Mouse (Mus musculus): ENCODE data around the gene Cd72.

Gene Cd72

DNA sequence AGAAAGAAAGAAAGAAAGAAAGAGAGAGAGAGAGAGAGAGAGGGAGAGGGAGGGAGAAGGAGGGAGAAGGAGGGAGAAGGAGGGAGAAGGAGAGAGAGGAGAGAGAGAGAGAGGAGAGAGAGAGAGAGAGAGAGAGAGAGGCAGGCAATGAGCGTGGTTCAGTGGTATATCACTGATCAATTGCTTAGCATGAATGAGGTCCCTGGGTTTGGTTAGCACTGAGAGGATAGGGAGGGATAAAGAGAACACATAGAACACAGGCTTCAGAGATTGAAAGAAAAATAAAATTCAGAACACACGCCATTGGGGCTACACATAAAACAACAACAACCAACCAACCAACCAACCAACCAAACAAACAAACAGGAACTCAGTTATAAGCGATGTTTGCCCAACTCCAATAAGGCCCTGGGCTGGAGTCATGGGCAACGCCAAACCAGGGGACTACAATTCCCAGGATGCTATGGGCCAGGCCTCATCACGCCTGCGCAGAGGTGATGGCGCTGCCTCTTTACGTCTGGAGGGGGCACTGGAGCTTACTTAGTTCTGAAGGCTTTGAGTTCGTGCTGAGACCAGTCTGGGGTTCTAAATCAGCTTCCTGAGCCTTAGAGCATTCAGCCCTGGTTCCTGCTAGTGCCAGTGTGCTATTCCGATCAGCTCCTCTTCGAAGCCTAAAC is 23.6 kb upstream of the Cd72 start:
- DNase-seq, result peak; percentile 94

DNA sequence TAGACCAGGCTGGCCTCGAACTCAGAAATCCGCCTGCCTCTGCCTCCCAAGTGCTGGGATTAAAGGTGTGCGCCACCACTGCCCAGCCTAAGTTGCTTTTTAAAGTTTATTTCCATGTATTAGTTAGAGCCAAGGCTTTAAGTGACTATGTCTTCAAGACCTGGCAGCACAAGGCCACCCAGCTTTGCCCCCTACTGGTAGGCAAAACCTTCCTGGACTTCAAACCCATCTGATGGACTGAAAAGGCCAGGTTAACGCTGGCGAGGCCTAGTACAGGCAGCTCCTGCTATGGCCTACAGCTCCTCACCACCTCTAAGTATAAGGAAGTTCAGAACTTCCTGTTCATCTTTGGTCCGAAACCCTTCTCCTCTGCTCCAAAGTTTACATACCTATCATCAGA is 22.2 kb upstream of the Cd72 start:
- DNase-seq, result no peak

DNA sequence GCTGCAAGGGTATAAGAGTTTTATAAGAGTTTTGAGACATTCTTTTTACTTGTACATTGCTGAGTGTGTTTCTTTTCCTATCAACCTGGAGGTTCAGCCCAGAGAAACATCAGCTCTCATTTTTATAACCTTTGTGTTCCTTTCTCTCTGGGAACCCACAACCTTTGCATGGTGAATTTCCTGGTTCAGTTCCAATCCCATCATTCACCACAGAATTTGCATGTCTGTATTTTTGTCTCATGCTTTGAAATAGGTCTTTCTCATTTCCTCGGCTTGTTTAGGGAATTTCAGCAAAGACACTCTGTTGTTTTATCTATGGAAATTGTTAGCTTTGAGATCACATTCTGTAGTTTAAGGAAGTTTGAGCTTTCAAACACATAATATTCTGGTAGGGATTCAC is 19.2 kb upstream of the Cd72 start:
- DNase-seq, result no peak

GRCm38 (mm10) chr4:43470301-43470700 is 15.9 kb upstream of the Cd72 start:
- no peak for DNase-seq

DNA sequence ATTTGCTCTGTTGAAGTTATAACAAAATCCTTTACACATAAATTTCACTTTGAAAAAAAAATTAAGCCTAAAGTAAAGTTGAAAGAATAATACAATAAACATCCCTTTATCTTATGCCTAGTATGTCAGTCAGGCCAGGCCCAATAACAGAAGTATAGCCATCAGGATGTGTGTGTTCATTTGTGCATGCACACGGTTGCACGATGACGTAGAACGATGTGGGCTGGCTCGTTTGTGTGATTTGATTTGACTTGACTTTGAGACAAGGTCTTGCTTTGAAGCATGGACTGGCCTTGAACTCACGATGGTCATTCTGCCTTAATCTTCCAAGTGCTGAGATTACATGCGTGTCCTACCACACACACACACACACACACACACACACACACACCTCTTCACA is 12.4 kb upstream of the Cd72 start:
- DNase-seq, result no peak

DNA sequence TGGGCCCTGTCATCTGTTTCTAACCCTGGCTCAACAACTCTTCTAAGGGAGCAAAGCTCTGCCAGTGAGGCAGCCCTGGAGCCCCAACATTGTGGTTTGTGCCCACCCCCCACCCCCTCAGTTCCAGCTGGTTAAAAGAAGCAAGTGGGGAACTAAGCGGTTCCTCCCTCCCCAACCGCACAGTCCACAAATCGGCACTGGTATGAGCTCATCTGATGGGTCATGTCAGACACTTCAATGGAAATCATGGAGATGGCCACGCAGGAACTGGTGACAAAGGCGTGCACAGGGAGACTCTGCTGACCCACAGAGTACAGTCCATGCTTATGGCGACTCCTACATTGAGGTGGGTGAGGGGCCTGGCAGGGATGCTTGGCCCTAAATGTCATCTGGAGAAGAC is 11.5 kb upstream of the Cd72 start:
- no peak for DNase-seq

DNA sequence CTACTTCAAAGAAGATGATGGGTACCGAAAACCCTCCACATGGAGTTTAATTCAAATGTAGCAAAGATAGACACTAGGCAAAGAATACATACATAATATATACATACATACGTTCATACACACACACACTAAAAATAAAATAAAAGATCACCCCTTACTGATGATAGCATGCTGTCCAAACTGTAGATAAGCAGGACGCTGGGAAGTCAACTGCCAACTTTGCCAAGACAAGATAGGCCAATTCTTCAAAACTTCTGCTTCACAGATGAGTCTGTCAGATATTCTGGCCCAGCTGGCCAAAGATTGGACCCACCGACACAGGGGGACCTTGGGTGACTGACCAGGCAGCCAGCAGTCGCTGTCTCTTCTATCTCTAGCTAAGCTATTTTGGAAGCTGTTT is 8.7 kb upstream of the Cd72 start:
- DNase-seq, result no peak

DNA sequence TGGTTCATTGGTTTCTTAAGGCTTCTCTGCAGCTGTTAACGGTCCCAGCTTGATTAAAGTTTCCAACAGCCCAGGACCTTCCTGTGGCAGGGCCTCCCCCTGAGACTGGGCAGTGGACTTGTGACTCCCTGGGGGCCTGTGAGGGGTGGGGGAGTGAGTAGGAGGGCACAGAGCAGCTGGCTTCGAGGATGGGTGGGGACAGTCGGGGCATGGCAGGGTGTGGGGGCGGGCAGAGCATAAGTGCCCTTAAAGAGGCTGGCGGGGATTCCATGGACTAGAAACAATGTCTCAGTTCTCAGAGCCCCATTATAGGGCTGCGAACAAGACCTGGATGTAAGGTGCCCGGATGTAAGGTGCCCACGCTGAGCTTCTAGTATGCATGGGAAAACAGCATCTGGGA is 2.7 kb upstream of the Cd72 start:
- no peak for DNase-seq

- DNase-seq, result no peak
Observed at GRCm38 (mm10) chr4:43456470-43456869, 2.0 kb upstream of the Cd72 start.

- peak; percentile 49 for DNase-seq
Observed at GRCm38 (mm10) chr4:43453413-43453812, 1.0 kb downstream of the Cd72 start.

DNA sequence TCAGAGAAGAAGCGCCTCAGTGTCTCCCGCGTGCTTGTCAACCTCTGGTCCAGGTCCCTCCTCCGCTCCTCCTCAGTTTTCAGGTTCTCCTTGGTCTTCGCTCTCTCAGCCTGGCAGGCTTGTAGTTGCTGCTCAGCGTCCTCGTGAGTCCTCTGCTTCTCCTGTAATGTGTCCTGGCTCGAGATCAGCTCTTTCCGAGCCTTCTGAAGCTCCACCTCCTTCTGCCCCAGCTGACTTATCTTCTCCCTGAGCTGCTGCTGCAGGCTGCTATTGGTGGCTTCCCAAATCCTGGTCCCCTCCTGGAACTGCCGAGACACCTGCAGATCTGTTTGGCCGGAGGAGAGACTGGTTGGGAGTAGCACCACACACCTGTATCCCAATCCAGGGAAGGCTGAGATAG is 2.1 kb downstream of the Cd72 start:
- no peak for DNase-seq

DNA sequence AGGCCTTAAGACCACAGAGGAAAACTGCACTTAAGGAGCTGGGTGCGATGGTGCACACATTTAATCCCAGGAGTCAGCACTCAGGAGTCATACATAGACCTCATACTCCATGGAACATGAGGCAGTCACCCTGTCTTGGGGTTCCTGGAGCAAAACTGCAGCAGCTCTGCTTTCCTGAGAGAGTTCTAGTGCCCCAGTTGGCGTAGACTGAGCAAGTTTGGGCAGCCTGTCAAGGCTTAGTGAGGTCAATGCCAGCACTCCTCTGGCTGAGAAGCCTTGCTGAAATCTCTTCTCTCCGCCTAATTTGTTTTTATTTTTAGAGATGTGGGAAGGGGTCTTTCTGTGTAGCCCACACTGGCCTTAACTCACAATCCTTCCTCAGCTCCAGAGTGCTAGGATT is 5.9 kb downstream of the Cd72 start:
- DNase-seq, result no peak

DNA sequence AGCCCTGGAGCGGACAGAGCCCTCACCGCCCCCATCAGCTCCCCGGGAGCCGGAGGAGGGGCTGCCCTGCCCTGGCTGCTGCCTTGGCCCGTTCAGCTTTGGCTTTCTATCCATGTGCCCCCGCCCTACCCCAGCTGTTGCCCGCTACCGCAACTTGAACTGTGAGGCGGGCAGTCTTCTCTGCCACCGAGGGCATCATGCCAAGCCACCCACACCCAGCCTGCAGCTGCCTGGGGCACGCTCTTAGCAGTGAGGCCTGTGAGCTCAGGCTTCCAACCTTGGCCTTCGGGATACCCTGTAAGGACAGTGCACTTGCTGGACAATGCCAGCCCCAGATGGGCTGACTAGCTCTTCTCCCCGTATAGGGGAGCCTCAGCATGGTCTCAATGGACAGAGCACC is 7.2 kb downstream of the Cd72 start:
- no peak for DNase-seq

GRCm38 (mm10) chr4:43443511-43443910 is 10.9 kb downstream of the Cd72 start:
- DNase-seq, result peak; percentile 65

GRCm38 (mm10) chr4:43442456-43443361 is 11.7 kb downstream of the Cd72 start:
- peak; percentile 90 for DNase-seq

- DNase-seq, result peak; percentile 99
Observed at GRCm38 (mm10) chr4:43442044-43442443, 12.4 kb downstream of the Cd72 start.

DNA sequence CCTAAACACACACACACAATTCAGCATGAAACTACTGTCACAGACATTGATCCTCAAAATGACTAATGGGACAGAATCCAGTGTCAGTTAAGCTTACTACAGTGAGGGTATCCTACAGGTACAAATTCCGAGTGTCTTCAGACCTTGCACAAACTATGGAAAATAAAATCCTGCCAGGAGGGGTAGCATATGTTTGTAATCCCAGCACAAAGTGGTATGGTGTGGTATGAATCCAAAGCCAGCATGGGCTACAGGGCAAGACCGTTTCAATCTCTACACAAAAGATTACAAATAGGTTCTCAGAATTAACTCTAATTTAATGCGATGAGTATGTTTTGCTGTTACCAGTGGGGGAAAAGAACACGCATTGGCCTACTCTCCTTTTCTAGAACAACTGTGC is 12.8 kb downstream of the Cd72 start, which contains the start of gene Tesk1:
Gene Tesk1 (plus strand): TSS at position 301 of the 400 bp plus-strand sequence.
- no peak for DNase-seq

DNA sequence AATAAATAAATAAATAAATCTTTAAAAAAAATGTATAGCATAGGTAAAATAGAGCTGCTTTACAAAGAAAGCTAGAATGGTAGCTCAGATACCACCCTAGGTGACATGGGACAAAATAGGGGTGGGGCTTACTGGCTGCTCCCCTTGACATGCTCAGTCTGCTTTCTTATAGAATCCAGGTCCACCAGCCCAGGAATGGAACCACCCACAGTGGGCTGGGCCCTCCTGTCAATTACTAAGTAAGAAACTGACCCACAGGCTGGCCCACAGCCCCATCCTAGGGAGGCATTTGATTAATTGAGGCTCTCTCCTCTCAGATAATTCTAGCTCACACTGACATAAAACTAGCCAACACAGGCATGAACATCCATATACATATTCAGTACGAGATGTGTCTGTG is 21.6 kb downstream of the Cd72 start:
- no peak for DNase-seq

GRCm38 (mm10) chr4:43431690-43432089 is 22.7 kb downstream of the Cd72 start:
- peak; percentile 93 for DNase-seq

DNA sequence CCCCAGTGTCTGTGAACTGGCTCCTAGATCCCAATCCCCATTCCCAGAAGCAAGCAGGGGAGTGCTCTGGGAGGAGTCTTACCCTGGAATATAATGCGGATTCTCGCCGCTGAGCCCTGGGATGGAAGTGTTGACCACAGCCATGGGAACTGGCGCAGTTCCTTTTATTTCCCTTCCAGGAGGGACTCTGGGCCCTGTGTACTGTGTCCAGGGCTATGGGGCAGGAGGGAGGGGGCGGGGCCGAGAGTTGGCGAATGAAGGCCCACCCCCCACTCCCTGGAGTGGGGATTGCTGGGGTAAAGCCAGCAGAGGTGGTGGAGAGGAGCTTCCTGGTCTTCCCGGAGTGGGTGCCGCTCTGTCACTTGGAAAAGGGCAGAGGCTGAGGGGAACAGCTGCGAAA is 25.5 kb downstream of the Cd72 start, which contains the start of gene Fam166b:
Gene Fam166b (minus strand): TSS at position 189 of the 400 bp plus-strand sequence.
- peak; percentile 31 for DNase-seq

GRCm38 (mm10) chr4:43428180-43428861 is 26.1 kb downstream of the Cd72 start:
- no peak for DNase-seq

- peak; percentile 10 for DNase-seq
Observed at GRCm38 (mm10) chr4:43427501-43428179, 26.8 kb downstream of the Cd72 start.

DNA sequence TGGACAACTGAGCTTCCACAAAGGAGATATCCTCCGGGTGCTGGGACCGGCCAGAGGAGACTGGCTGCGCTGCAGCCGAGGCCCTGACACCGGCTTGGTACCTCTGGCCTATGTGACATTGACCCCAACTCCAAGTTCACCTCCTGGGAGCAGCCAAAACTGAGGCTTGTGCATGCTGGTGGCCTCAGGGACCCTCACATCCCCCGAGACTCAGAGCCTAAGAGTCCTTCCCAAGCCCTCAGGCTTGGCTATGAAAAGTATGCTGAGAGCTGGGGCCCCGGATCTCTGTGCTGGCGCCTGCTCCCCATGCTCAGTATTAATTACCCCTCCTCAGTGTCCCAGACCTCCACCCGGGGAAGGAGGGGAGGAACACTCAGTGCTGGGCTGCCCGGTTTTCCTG is 27.9 kb downstream of the Cd72 start:
- no peak for DNase-seq
